10 mouse cellular contexts compared by ENCODE assay signal in the genomic region with DNA sequence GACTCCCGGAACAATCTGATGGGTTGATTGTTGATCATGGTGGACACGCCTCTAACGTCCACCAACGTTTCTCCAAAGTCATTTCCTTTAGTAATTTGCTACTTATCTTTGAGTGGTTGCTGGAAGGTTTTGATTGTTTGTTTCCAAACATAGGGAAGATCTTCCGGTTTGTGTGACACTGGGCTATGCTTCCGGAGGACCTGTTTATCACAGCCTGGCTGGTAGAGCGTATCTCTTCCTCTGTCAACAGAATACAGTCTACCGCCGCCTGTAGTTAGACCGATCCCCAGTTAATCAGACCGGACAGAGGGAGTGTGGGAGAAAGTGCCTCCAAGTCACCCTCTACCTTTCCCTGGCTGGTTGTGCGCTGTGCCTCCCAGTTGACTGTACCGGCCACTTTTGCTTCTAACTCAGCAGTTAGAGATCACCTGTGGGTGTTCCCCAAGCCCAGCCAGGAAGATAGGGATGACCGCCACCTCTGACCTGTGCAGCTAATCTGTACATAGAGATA.
DNase-seq lines count a peak whose midpoint lies in the region; ATAC-seq and TF ChIP-seq lines count a peak whose summit lies in the region.
"Had no signal": no experiment of that assay in that cellular context is flagged by ENCODE, and none has a peak within 500 bp of the region (broad histone marks: within the 10 kb centered on the region; RNA-seq: fewer than 3 reads in every experiment).

No protein-coding gene starts in this region.

- no peak for TF ChIP-seq CTCF in heart, postnatal 0 days (IDR thresholded peaks at IDR 0.05; ENCODE audit: low read depth)

- H3K27ac ChIP-seq in lung, embryonic 16.5 days (ENCODE audit: low read length) = peak overlapping the region; percentile 43
- peak overlapping the region; percentile 51 for H3K27ac ChIP-seq in heart, postnatal 0 days (ENCODE audit: low read depth)
- H3K27ac ChIP-seq in limb, embryonic 10.5 days = peak overlapping the region; percentile 44; the same call in 1 of the 2 replicates
- peak overlapping the region; percentile 76 for H3K27ac ChIP-seq in stomach, embryonic 16.5 days (ENCODE audit: low read length)
- H3K27ac ChIP-seq in forebrain, embryonic 10.5 days = no peak overlapping the region
- H3K27ac ChIP-seq: limb, embryonic 15.5 days had no signal

- peaks cover 8% of the 10 kb centered on the region for H3K4me1 ChIP-seq in lung, embryonic 16.5 days (replicated peaks; ENCODE audit: control insufficient read depth, insufficient read depth, low read length)
- peaks cover 19% of the 10 kb centered on the region for H3K4me1 ChIP-seq in heart, postnatal 0 days (ENCODE audit: control insufficient read depth, insufficient read depth)
- H3K4me1 ChIP-seq in limb, embryonic 10.5 days = peaks cover 44% of the 10 kb centered on the region
- H3K4me1 ChIP-seq in stomach, embryonic 16.5 days (ENCODE audit: control insufficient read depth, insufficient read depth, low read length) = peaks cover 28% of the 10 kb centered on the region
- H3K4me1 ChIP-seq in forebrain, embryonic 10.5 days = peaks cover 22% of the 10 kb centered on the region

- no peaks in the 10 kb centered on the region for H3K9me3 ChIP-seq in lung, embryonic 16.5 days (ENCODE audit: control insufficient read depth, low read length)
- H3K9me3 ChIP-seq in heart, postnatal 0 days (replicated peaks; ENCODE audit: control insufficient read depth, low read length) = no peaks in the 10 kb centered on the region
- no peaks in the 10 kb centered on the region for H3K9me3 ChIP-seq in limb, embryonic 10.5 days (replicated peaks)
- no peaks in the 10 kb centered on the region for H3K9me3 ChIP-seq in stomach, embryonic 16.5 days (replicated peaks; ENCODE audit: control insufficient read depth, low read length)
- no peaks in the 10 kb centered on the region for H3K9me3 ChIP-seq in forebrain, embryonic 10.5 days
- H3K9me3 ChIP-seq: limb, embryonic 15.5 days had no signal

- H3K27me3 ChIP-seq in lung, embryonic 16.5 days (ENCODE audit: control insufficient read depth, insufficient read depth, low read depth, low read length) = no peaks in the 10 kb centered on the region
- no peaks in the 10 kb centered on the region for H3K27me3 ChIP-seq in heart, postnatal 0 days (ENCODE audit: control insufficient read depth, insufficient read depth, low read length)
- no peaks in the 10 kb centered on the region for H3K27me3 ChIP-seq in limb, embryonic 10.5 days (ENCODE audit: low read depth, poor library complexity, severe bottlenecking)
- no peaks in the 10 kb centered on the region for H3K27me3 ChIP-seq in stomach, embryonic 16.5 days (ENCODE audit: control insufficient read depth, insufficient read depth, low read length)
- no peaks in the 10 kb centered on the region for H3K27me3 ChIP-seq in forebrain, embryonic 10.5 days (ENCODE audit: poor library complexity, severe bottlenecking)
- H3K27me3 ChIP-seq: limb, embryonic 15.5 days had no signal

- no peak for DNase-seq in lung, adult 18-20 months
- peak; percentile 12 for DNase-seq in heart, postnatal 0 days (ENCODE audit: low spot score)
- no peak for DNase-seq in limb, embryonic 10.5 days (ENCODE audit: low spot score)
- no peak for DNase-seq in forebrain, embryonic 10.5 days (ENCODE audit: extremely low spot score, low spot score)
- no peak for DNase-seq in cerebellum, adult 8-10 months
- DNase-seq in MN1 (ENCODE audit: low spot score) = no peak

- no peak overlapping the region for H3K4me3 ChIP-seq in lung, embryonic 16.5 days (ENCODE audit: low read length)
- H3K4me3 ChIP-seq in heart, postnatal 0 days (ENCODE audit: low read depth, low read length) = no peak overlapping the region
- no peak overlapping the region for H3K4me3 ChIP-seq in limb, embryonic 10.5 days
- H3K4me3 ChIP-seq in stomach, embryonic 16.5 days (replicated peaks; ENCODE audit: low read length) = no peak overlapping the region
- no peak overlapping the region for H3K4me3 ChIP-seq in forebrain, embryonic 10.5 days
- H3K4me3 ChIP-seq: limb, embryonic 15.5 days had no signal

- 0 out of 2 replicates have a peak, but pooled peaks cover 2% of the 10 kb centered on the region for H3K36me3 ChIP-seq in lung, embryonic 16.5 days (ENCODE audit: control insufficient read depth, insufficient read depth, low read length)
- 0 out of 2 replicates have a peak, but pooled peaks cover 5% of the 10 kb centered on the region for H3K36me3 ChIP-seq in heart, postnatal 0 days (replicated peaks; ENCODE audit: control insufficient read depth, insufficient read depth, low read length)
- H3K36me3 ChIP-seq in limb, embryonic 10.5 days = peaks cover 9% of the 10 kb centered on the region
- H3K36me3 ChIP-seq in stomach, embryonic 16.5 days (ENCODE audit: control insufficient read depth, insufficient read depth, low read length) = no peaks in the 10 kb centered on the region
- H3K36me3 ChIP-seq in forebrain, embryonic 10.5 days (replicated peaks) = peaks cover 43% of the 10 kb centered on the region

- no peak for ATAC-seq in lung, embryonic 16.5 days (ENCODE audit: low read depth)
- no peak for ATAC-seq in heart, postnatal 0 days (ENCODE audit: insufficient read depth, low read depth)
- ATAC-seq in stomach, embryonic 16.5 days (ENCODE audit: insufficient read depth, low FRiP score) = no peak
- ATAC-seq: forebrain, embryonic 16.5 days had no signal

- 61% methylated on average over 14 of the region's 14 CpGs for WGBS in lung, embryonic 16.5 days
- 53% methylated on average over 14 of the region's 14 CpGs for WGBS in heart, postnatal 0 days
- 88% methylated on average over 14 of the region's 14 CpGs for WGBS in limb, embryonic 10.5 days
- 65% methylated on average over 14 of the region's 14 CpGs for WGBS in stomach, embryonic 16.5 days
- 89% methylated on average over 14 of the region's 14 CpGs for WGBS in forebrain, embryonic 10.5 days

- no peak overlapping the region for H3K9ac ChIP-seq in lung, embryonic 16.5 days (ENCODE audit: low read length)
- no peak overlapping the region for H3K9ac ChIP-seq in heart, postnatal 0 days (replicated peaks; ENCODE audit: low read depth, low read length)
- H3K9ac ChIP-seq in stomach, embryonic 16.5 days (ENCODE audit: low read length) = 0 out of 2 replicates have a peak overlapping the region, but pooled peaks have one; percentile 7
- H3K9ac ChIP-seq: limb, embryonic 15.5 days had no signal

- H3K4me2 ChIP-seq in lung, embryonic 16.5 days (ENCODE audit: low read depth, low read length) = no peak overlapping the region
- H3K4me2 ChIP-seq in heart, postnatal 0 days (ENCODE audit: low read depth, low read length) = no peak overlapping the region
- no peak overlapping the region for H3K4me2 ChIP-seq in stomach, embryonic 16.5 days (ENCODE audit: low read depth, low read length)

- no peak for TF ChIP-seq EP300 in heart, postnatal 0 days (IDR thresholded peaks at IDR 0.05; ENCODE audit: low read depth)
